Mouse (Mus musculus) right cerebral cortex, postnatal 4 days (tissue): ENCODE results near the gene Rgl1.

Experiments
- DNase-seq: peaks from one replicate; pipeline ENCODE4 v3.0.0-alpha.2; 2022

Rgl1 gene

GRCm38 (mm10) chr1:152492258-152492657, 273.9 kb downstream of the Rgl1 start:
- DNase-seq = no peak

- DNase-seq = no peak
Measured at GRCm38 (mm10) chr1:152490842-152491241, 275.3 kb downstream of the Rgl1 start.

- no peak for DNase-seq
Measured at GRCm38 (mm10) chr1:152476126-152476525, 290.0 kb downstream of the Rgl1 start.

GRCm38 (mm10) chr1:152468443-152468842, 297.7 kb downstream of the Rgl1 start:
- DNase-seq = peak; percentile 40
